Mouse (Mus musculus) MEL (cell line): ENCODE results near the gene Ncmap. TPM values are rescaled to one million over a fixed set of nuclear protein-coding genes. Genes with fewer than 3 reads are reported as not detected.

Source experiments
- DNase-seq: peaks from one replicate; pipeline ENCODE4 v3.0.0; 2011; ENCODE audit warnings: low read depth, low spot score
- H3K27ac ChIP-seq: 2 replicates; pipeline ENCODE4 v1.5.1; 2012; ENCODE audit warnings: low read depth, mild to moderate bottlenecking, control low read depth, low read length, moderate library complexity; ENCODE audit not compliant: control insufficient read depth
- H3K27me3 ChIP-seq, 2 experiments: fragments of 150-350 bp in 1 of 2; sonication (generic) in 1 of 2; 2 replicates each; pipeline ENCODE4 v1.6.1; 2012; ENCODE audit warnings: low read length in 2 of 2, mild to moderate bottlenecking in 2 of 2, improper control_type of control experiment in 1 of 2, moderate library complexity in 1 of 2; ENCODE audit not compliant: insufficient read depth in 2 of 2, control insufficient read depth in 1 of 2
- H3K36me3 ChIP-seq, 2 experiments: 2 replicates each; pipeline ENCODE4 v1.6.1; 2012 to 2014; ENCODE audit warnings: low read length in 2 of 2, improper control_type of control experiment in 1 of 2, inconsistent platforms in 1 of 2, mild to moderate bottlenecking in 1 of 2; ENCODE audit not compliant: insufficient read depth in 2 of 2, control insufficient read depth in 1 of 2
- H3K4me1 ChIP-seq, 2 experiments: fragments of 150-350 bp in 1 of 2; sonication (generic) in 1 of 2; 2 replicates each; pipeline ENCODE4 v1.6.1; 2012; ENCODE audit warnings: low read length in 2 of 2, improper control_type of control experiment in 1 of 2, mild to moderate bottlenecking in 1 of 2; ENCODE audit not compliant: insufficient read depth in 2 of 2, control insufficient read depth in 1 of 2
- H3K4me3 ChIP-seq, 2 experiments: fragments of 150-350 bp in 1 of 2; sonication (generic) in 1 of 2; 2 replicates each; pipeline ENCODE4 v1.5.1; 2012; ENCODE audit warnings: low read depth in 2 of 2, low read length in 2 of 2, mild to moderate bottlenecking in 2 of 2, moderate library complexity in 2 of 2, control low read depth in 1 of 2, improper control_type of control experiment in 1 of 2; ENCODE audit not compliant: control insufficient read depth in 1 of 2, insufficient read depth in 1 of 2
- H3K79me2 ChIP-seq: 2 replicates; pipeline ENCODE4 v1.6.1; 2012; ENCODE audit warnings: mild to moderate bottlenecking, low read length, moderate library complexity; ENCODE audit not compliant: control insufficient read depth, poor library complexity, insufficient read depth
- H3K9ac ChIP-seq: 2 replicates; pipeline ENCODE4 v1.6.1; 2012; ENCODE audit warnings: low read depth, mild to moderate bottlenecking, control low read depth, low read length, moderate library complexity; ENCODE audit not compliant: control insufficient read depth, poor library complexity, severe bottlenecking
- H3K9me3 ChIP-seq: fragments of 150-350 bp; sonication (generic); replicated peaks from 2 replicates; pipeline ENCODE4 v1.6.1; 2012; ENCODE audit warnings: mild to moderate bottlenecking, low read length, improper control_type of control experiment, moderate library complexity; ENCODE audit not compliant: insufficient read depth
- CHD1 ChIP-seq: IDR thresholded peaks from 2 replicates; pipeline ENCODE4 v1.6.1; 2012; ENCODE audit warnings: low read depth, mild to moderate bottlenecking, inconsistent platforms, low read length, improper control_type of control experiment
- ELF1 ChIP-seq: IDR thresholded peaks from 2 replicates; pipeline ENCODE4 v1.6.1; 2014; ENCODE audit warnings: low read depth, mild to moderate bottlenecking, inconsistent platforms, low read length, improper control_type of control experiment, moderate library complexity
- EP300 ChIP-seq, 2 experiments: IDR thresholded peaks; 2 replicates each; pipeline ENCODE4 v1.6.1; 2011; ENCODE audit warnings: improper control_type of control experiment in 2 of 2, low read length in 2 of 2, low read depth in 1 of 2, mild to moderate bottlenecking in 1 of 2
- ETS1 ChIP-seq: IDR thresholded peaks from 2 replicates; pipeline ENCODE4 v1.6.1; 2012; ENCODE audit warnings: low read depth, mild to moderate bottlenecking, inconsistent platforms, low read length, improper control_type of control experiment, moderate library complexity
- GATA1 ChIP-seq: IDR thresholded peaks from 2 replicates; pipeline ENCODE4 v1.6.1; 2011; ENCODE audit warnings: low read depth, low read length, improper control_type of control experiment
- JUND ChIP-seq: IDR thresholded peaks from 2 replicates; pipeline ENCODE4 v1.6.1; 2011; ENCODE audit warnings: low read depth, mild to moderate bottlenecking, improper control_type of control experiment, low read length
- MAX ChIP-seq: IDR thresholded peaks from 2 replicates; pipeline ENCODE4 v1.6.1; 2011; ENCODE audit warnings: low read length, improper control_type of control experiment
- NELFE ChIP-seq: IDR thresholded peaks from 2 replicates; pipeline ENCODE4 v1.6.1; 2011; ENCODE audit warnings: low read depth, low read length, improper control_type of control experiment
- POLR2A ChIP-seq, 2 experiments: IDR thresholded peaks; 2 replicates each; pipeline ENCODE4 v1.6.1; 2011 to 2012; ENCODE audit warnings: low read length in 2 of 2, mild to moderate bottlenecking in 2 of 2, control low read depth in 1 of 2, improper control_type of control experiment in 1 of 2, low read depth in 1 of 2, moderate library complexity in 1 of 2; ENCODE audit not compliant: control insufficient read depth in 1 of 2, insufficient read depth in 1 of 2, poor library complexity in 1 of 2
- POLR2AphosphoS2 ChIP-seq: IDR thresholded peaks from 2 replicates; pipeline ENCODE4 v1.6.1; 2011; ENCODE audit warnings: low read length, improper control_type of control experiment
- RCOR1 ChIP-seq: IDR thresholded peaks from 2 replicates; pipeline ENCODE4 v1.6.1; 2012; ENCODE audit warnings: low read depth, mild to moderate bottlenecking, inconsistent platforms, low read length, improper control_type of control experiment
- SMC3 ChIP-seq: IDR thresholded peaks from 2 replicates; pipeline ENCODE4 v1.6.1; 2011; ENCODE audit warnings: low read depth, low read length, improper control_type of control experiment
- UBTF ChIP-seq: IDR thresholded peaks from 2 replicates; pipeline ENCODE4 v1.6.1; 2012; ENCODE audit warnings: low read depth, mild to moderate bottlenecking, inconsistent platforms, low read length, improper control_type of control experiment, moderate library complexity, borderline replicate concordance; ENCODE audit not compliant: insufficient read depth
- USF1 ChIP-seq: IDR thresholded peaks from 2 replicates; pipeline ENCODE4 v1.6.1; 2014; ENCODE audit warnings: low read depth, mild to moderate bottlenecking, inconsistent platforms, low read length, improper control_type of control experiment, moderate library complexity
- ZC3H11A ChIP-seq: IDR thresholded peaks from 2 replicates; pipeline ENCODE4 v1.6.1; 2012; ENCODE audit warnings: low read depth, mild to moderate bottlenecking, inconsistent platforms, low read length, improper control_type of control experiment
- ZKSCAN1 ChIP-seq: IDR thresholded peaks from 2 replicates; pipeline ENCODE4 v1.6.1; 2012; ENCODE audit warnings: low read depth, mild to moderate bottlenecking, inconsistent platforms, low read length, improper control_type of control experiment, moderate library complexity
- polyA plus RNA-seq, 2 experiments: library from polyadenylated mRNA; stranded (reverse) in 1 of 2; unstranded in 1 of 2; fragments of >175 nt in 1 of 2; fragments of >200 nt in 1 of 2; gene quantifications; 2 replicates each; pipeline versions ENCODE4 v1.2.1 to v1.2.4; 2012; ENCODE audit warnings: low replicate concordance in 2 of 2, low read depth in 1 of 2; ENCODE audit not compliant: insufficient read length in 2 of 2, insufficient read depth in 1 of 2, missing spikeins in 1 of 2
- total RNA-seq: library from RNA; depleted of rRNA; stranded (reverse); fragments of 300-350 nt; gene quantifications from 2 replicates; pipeline ENCODE4 v1.2.3, GENCODE M21; 2012

Ncmap gene
- total and polyA plus RNA-seq, 3 experiments: 0.08 to 0.22 TPM; not detected in 1

DNA sequence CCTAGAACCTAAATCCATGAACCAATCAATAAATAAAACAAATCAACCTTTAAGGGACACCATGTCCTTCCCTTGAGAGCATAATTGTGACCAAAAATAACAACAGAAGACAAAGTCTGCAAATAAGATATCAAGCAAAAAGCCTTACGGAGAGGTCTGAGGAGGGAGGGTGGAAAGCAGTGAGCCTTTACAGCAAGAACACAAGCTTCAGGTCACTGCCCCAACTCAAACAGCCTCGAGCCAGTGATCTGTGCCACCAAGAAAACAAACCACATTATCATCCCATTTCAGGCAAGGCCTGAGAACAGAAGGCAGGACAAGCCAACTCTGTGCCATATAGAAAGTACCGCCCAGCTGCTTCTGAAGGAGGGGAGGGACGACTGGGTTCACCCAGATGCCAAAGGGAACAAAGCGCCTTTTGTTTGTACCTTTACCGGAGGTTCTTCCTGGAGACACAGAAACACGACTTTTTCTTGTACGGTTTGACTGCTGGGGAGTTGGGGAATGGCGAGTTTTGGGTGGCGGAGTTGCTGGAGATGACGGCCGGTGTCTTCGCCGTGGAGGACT is 60.6 kb downstream of the Ncmap start:
- Histone ChIP-seq H3K4me3 (no peak overlapping the region), H3K9ac (no peak overlapping the region)
- no peak for TF ChIP-seq EP300 (IDR thresholded peaks at IDR 0.05; ENCODE audit: low read depth in 1 of 2, low read length in 2 of 2)
- no peak for TF ChIP-seq GATA1
- no peak for TF ChIP-seq ZKSCAN1
- no peak for TF ChIP-seq UBTF
- no peak for TF ChIP-seq ELF1
- no peak for TF ChIP-seq NELFE
- peak in 1 of 2 experiments; percentile 8; a peak in 1 of 4 replicates for TF ChIP-seq POLR2A (IDR thresholded peaks at IDR 0.05; ENCODE audit: control insufficient read depth in 1 of 2, insufficient read depth in 1 of 2, low read depth in 1 of 2, low read length in 2 of 2, poor library complexity in 1 of 2)
- TF ChIP-seq CHD1: no peak
- TF ChIP-seq RCOR1: no peak

DNA sequence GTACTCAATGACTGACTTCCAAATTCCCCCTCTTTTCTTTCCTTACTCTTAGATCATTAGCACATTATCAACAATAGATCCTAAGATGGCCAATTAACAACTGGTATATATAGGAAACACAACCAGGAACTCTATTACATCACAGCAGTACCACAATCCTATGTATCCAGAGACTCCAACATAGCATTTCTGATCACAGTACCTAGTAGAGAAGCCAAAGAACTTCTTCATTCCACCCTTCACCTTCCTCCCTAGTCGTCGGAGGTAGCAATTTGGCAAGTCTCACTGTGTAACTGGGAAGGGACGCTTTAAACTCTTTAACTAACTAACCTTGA is 62.0 kb downstream of the Ncmap start:
- no peak overlapping the region for H3K4me3 ChIP-seq
- TF ChIP-seq ETS1 (no peak), JUND (no peak)
- H3K9me3 ChIP-seq: no peaks in the 10 kb centered on the region
- DNase-seq: no peak
- peaks cover 34% of the 10 kb centered on the region for H3K79me2 ChIP-seq
- peaks cover 0 to 55% of the 10 kb centered on the region in 2 experiments; a peak in 2 of 4 replicates for H3K36me3 ChIP-seq
- H3K27ac ChIP-seq: no peak overlapping the region
- H3K27me3 ChIP-seq: no peaks in the 10 kb centered on the region
- H3K9ac ChIP-seq: no peak overlapping the region
- H3K4me1 ChIP-seq: no peaks in the 10 kb centered on the region

More for the DNA sequence above, 60.6 kb downstream of the Ncmap start:
- H3K27me3 ChIP-seq: no peaks in the 10 kb centered on the region
- no peaks in the 10 kb centered on the region for H3K9me3 ChIP-seq
- peaks cover 36% of the 10 kb centered on the region for H3K79me2 ChIP-seq
- peaks cover 0 to 63% of the 10 kb centered on the region in 2 experiments; a peak in 2 of 4 replicates for H3K36me3 ChIP-seq
- H3K4me1 ChIP-seq: no peaks in the 10 kb centered on the region
- no peak for DNase-seq
- H3K27ac ChIP-seq: no peak overlapping the region

DNA sequence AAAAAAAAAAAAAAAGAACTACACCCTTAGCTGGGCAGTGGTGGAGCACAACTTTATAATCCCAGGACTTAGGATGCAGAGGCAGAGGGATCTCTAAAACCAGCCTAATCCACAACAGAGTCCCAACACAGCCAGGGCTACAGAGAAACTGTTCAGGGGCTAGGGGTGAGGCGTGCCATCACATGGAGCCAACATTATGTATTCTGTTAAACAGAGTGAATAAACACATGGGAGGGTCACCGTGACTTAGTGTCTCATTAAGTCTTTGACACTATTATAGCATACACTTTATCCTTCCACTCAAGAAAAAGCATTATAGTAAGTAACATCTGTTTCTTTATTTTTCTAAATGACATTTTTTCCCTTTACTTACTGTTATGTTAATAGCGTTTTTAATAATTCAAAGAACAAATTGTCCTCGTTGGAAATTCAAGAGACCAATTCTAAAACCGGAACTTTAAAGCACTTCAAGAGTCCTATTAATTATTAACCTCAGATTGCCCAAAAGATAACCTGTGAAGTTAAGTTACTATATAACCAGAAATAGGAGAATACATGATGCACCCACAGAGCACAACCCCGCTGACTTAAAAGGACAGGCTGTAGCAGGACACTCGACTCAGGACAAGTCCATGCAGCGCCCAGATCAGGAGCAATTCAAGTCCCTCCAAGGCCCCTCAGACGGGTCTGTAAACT is 62.6 kb downstream of the Ncmap start:
- peaks cover 0 to 57% of the 10 kb centered on the region in 2 experiments; a peak in 2 of 4 replicates for H3K36me3 ChIP-seq
- no peaks in the 10 kb centered on the region for H3K9me3 ChIP-seq
- no peak overlapping the region for H3K9ac ChIP-seq
- peaks cover 34% of the 10 kb centered on the region for H3K79me2 ChIP-seq
- no peak for DNase-seq
- no peak overlapping the region for H3K4me3 ChIP-seq
- H3K4me1 ChIP-seq: no peaks in the 10 kb centered on the region
- no peaks in the 10 kb centered on the region for H3K27me3 ChIP-seq
- no peak overlapping the region for H3K27ac ChIP-seq
- TF ChIP-seq MAX: no peak
- no peak for TF ChIP-seq USF1
- TF ChIP-seq SMC3: no peak
- no peak for TF ChIP-seq POLR2AphosphoS2
- TF ChIP-seq JUND: no peak
- TF ChIP-seq ZC3H11A: no peak
